In the genomic region with DNA sequence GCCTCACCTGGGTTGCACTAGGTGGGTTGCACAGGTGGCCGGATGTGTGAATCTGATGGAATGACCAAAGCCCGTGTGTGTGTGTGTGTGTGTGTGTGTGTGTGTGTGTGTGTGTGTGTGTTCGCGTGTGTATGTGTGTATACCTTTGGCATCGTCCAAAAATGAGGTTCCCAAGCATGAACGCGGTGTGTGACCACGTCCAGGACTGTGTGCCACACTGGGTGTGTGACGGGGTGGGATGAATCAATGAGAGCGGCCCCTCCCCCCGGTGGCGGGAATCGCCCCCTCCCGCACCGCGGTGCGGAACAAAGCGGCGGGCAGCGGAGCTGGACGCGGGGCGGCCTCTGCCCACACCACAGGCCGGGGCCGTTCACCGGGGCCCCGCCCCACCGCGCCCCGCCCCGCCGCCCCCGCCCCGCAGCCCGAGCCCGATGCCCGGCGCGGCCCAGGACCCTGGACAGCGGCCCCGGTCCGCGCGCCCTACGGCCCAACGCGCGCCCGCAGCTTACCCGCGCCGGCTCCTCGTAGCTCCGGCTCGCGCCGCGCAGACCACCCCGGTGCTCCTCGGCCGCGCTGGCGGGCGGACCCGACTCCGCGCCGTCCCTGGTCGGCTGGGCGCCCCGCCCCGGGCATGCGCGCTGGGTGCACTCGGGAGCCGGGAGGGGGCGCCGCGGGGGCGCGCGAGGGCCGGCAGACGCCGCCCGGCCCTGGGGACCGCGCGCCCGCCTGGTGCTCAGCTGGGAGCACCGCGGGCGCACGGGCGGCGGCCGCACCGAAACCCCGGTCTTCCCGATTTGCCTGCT, we compare ENCODE assay signal across 8 mouse cellular contexts. TPM values are rescaled to one million over a fixed set of nuclear protein-coding genes. Genes with fewer than 3 reads are reported as not detected.
DNase-seq lines count a peak whose midpoint lies in the region; ATAC-seq lines count a peak whose summit lies in the region.

No protein-coding gene starts in this region.

- peaks cover 38% of the 10 kb centered on the region for H3K4me1 ChIP-seq in forebrain, embryonic 12.5 days
- peaks cover 5% of the 10 kb centered on the region for H3K4me1 ChIP-seq in kidney, embryonic 16.5 days (ENCODE audit: insufficient read depth, low read length)
- peaks cover 50% of the 10 kb centered on the region for H3K4me1 ChIP-seq in midbrain, embryonic 10.5 days
- H3K4me1 ChIP-seq in stomach, embryonic 15.5 days = peaks cover 7% of the 10 kb centered on the region

- peak overlapping the region; percentile 70 for H3K9ac ChIP-seq in forebrain, embryonic 12.5 days
- H3K9ac ChIP-seq in kidney, embryonic 16.5 days (replicated peaks; ENCODE audit: low read length) = no peak overlapping the region
- no peak overlapping the region for H3K9ac ChIP-seq in stomach, embryonic 15.5 days

- ATAC-seq in forebrain, embryonic 12.5 days (ENCODE audit: low FRiP score) = peak; percentile 89
- peak; percentile 90 for ATAC-seq in kidney, embryonic 16.5 days (ENCODE audit: low FRiP score, low TSS enrichment)
- ATAC-seq in stomach, embryonic 15.5 days (ENCODE audit: insufficient read depth, low FRiP score, low read depth) = peak; percentile 70

- peak; percentile 74 for DNase-seq in right cerebral cortex, adult 18-20 months
- DNase-seq in right cerebral cortex, postnatal 36 days (ENCODE audit: low spot score in 2 of 2) = no peak
- peak; percentile 78 to 93 for DNase-seq in cerebellum, adult 18-20 months
- DNase-seq in midbrain, embryonic 10.5 days (ENCODE audit: low spot score) = peak; percentile 79
- DNase-seq in spleen, adult 12 weeks (ENCODE audit: low spot score) = no peak

- H3K36me3 ChIP-seq in forebrain, embryonic 12.5 days (replicated peaks) = no peaks in the 10 kb centered on the region
- no peaks in the 10 kb centered on the region for H3K36me3 ChIP-seq in kidney, embryonic 16.5 days (ENCODE audit: insufficient read depth, low read length)
- H3K36me3 ChIP-seq in midbrain, embryonic 10.5 days = 0 out of 2 replicates have a peak, but pooled peaks cover 7% of the 10 kb centered on the region
- no peaks in the 10 kb centered on the region for H3K36me3 ChIP-seq in stomach, embryonic 15.5 days

- no peaks in the 10 kb centered on the region for H3K9me3 ChIP-seq in forebrain, embryonic 12.5 days
- no peaks in the 10 kb centered on the region for H3K9me3 ChIP-seq in kidney, embryonic 16.5 days (ENCODE audit: low read length)
- H3K9me3 ChIP-seq in midbrain, embryonic 10.5 days (replicated peaks) = no peaks in the 10 kb centered on the region
- no peaks in the 10 kb centered on the region for H3K9me3 ChIP-seq in stomach, embryonic 15.5 days

- H3K27me3 ChIP-seq in forebrain, embryonic 12.5 days = peaks cover 53% of the 10 kb centered on the region
- H3K27me3 ChIP-seq in kidney, embryonic 16.5 days (ENCODE audit: insufficient read depth, low read length) = peaks cover 37% of the 10 kb centered on the region
- H3K27me3 ChIP-seq in midbrain, embryonic 10.5 days (ENCODE audit: low read depth, poor library complexity, severe bottlenecking) = peaks cover 63% of the 10 kb centered on the region
- H3K27me3 ChIP-seq in stomach, embryonic 15.5 days (replicated peaks) = peaks cover 33% of the 10 kb centered on the region

- H3K4me2 ChIP-seq in forebrain, embryonic 12.5 days = peak overlapping the region; percentile 70
- H3K4me2 ChIP-seq in kidney, embryonic 16.5 days (replicated peaks; ENCODE audit: low read depth, low read length) = peak overlapping the region; percentile 95
- H3K4me2 ChIP-seq in stomach, embryonic 15.5 days = peak overlapping the region; percentile 94

- WGBS in forebrain, embryonic 12.5 days = 4% methylated on average over 18 of the region's 100 CpGs
- whole genome bisulfite sequencing in kidney, embryonic 16.5 days = 2% methylated on average over 64 of the region's 100 CpGs
- WGBS in midbrain, embryonic 10.5 days = 2% methylated on average over 93 of the region's 100 CpGs
- WGBS in stomach, embryonic 15.5 days = 3% methylated on average over 58 of the region's 100 CpGs

- peak overlapping the region; percentile 91 for H3K27ac ChIP-seq in forebrain, embryonic 12.5 days
- no peak overlapping the region for H3K27ac ChIP-seq in kidney, embryonic 16.5 days (ENCODE audit: low read length)
- peak overlapping the region; percentile 87 for H3K27ac ChIP-seq in midbrain, embryonic 10.5 days (replicated peaks)
- H3K27ac ChIP-seq in stomach, embryonic 15.5 days = no peak overlapping the region

- peak overlapping the region; percentile 69 for H3K4me3 ChIP-seq in forebrain, embryonic 12.5 days (replicated peaks)
- peak overlapping the region; percentile 57 for H3K4me3 ChIP-seq in kidney, embryonic 16.5 days (ENCODE audit: low read length)
- peak overlapping the region; percentile 75 for H3K4me3 ChIP-seq in midbrain, embryonic 10.5 days
- peak overlapping the region; percentile 53 for H3K4me3 ChIP-seq in stomach, embryonic 15.5 days (replicated peaks)

RNA-seq across cellular contexts. Expression of gene Gprin1, which starts 0.4 kb away (rescaled TPM):
- polyA plus RNA-seq in forebrain, embryonic 12.5 days (2016; fragmentation: Nextera tagmentation; extraction: Ambion mirVana) = 4.3 and 11.3 TPM in 2 replicates
- polyA plus RNA-seq in kidney, embryonic 16.5 days (2015; fragmentation: Nextera tagmentation; extraction: Ambion mirVana) = 0.06 and 0.09 TPM in 2 replicates
- 0.88 and 1.1 TPM in 2 replicates for polyA plus RNA-seq in midbrain, embryonic 10.5 days (2016; fragmentation: Nextera tagmentation; extraction: Ambion mirVana)
- polyA plus RNA-seq in stomach, embryonic 15.5 days (2015; fragmentation: Nextera tagmentation; extraction: Ambion mirVana) = 0.77 and 0.80 TPM in 2 replicates

RNA-seq across cellular contexts. Expression of gene Sncb, which starts 17.1 kb away (rescaled TPM):
- polyA plus RNA-seq in forebrain, embryonic 12.5 days (2016; fragmentation: Nextera tagmentation; extraction: Ambion mirVana) = 2.7 and 3.6 TPM in 2 replicates
- not detected in 2 replicates for polyA plus RNA-seq in kidney, embryonic 16.5 days (2015; fragmentation: Nextera tagmentation; extraction: Ambion mirVana)
- 1.5 TPM in 2 replicates for polyA plus RNA-seq in midbrain, embryonic 10.5 days (2016; fragmentation: Nextera tagmentation; extraction: Ambion mirVana)
- 0.21 and 0.37 TPM in 2 replicates for polyA plus RNA-seq in stomach, embryonic 15.5 days (2015; fragmentation: Nextera tagmentation; extraction: Ambion mirVana)

RNA-seq across cellular contexts. Expression of gene Eif4e1b, which starts 34.5 kb away (rescaled TPM):
- not detected in 2 replicates for polyA plus RNA-seq in forebrain, embryonic 12.5 days (2016; fragmentation: Nextera tagmentation; extraction: Ambion mirVana)
- polyA plus RNA-seq in kidney, embryonic 16.5 days (2015; fragmentation: Nextera tagmentation; extraction: Ambion mirVana) = not detected in 2 replicates
- not detected in 2 replicates for polyA plus RNA-seq in midbrain, embryonic 10.5 days (2016; fragmentation: Nextera tagmentation; extraction: Ambion mirVana)
- polyA plus RNA-seq in stomach, embryonic 15.5 days (2015; fragmentation: Nextera tagmentation; extraction: Ambion mirVana) = not detected in 2 replicates

RNA-seq across cellular contexts. Expression of gene Tspan17, which starts 39.9 kb away (rescaled TPM):
- polyA plus RNA-seq in forebrain, embryonic 12.5 days (2016; fragmentation: Nextera tagmentation; extraction: Ambion mirVana) = 12.8 and 14.2 TPM in 2 replicates
- polyA plus RNA-seq in kidney, embryonic 16.5 days (2015; fragmentation: Nextera tagmentation; extraction: Ambion mirVana) = 12.6 and 14.3 TPM in 2 replicates
- polyA plus RNA-seq in midbrain, embryonic 10.5 days (2016; fragmentation: Nextera tagmentation; extraction: Ambion mirVana) = 12.9 and 20.6 TPM in 2 replicates
- 14.7 and 15.6 TPM in 2 replicates for polyA plus RNA-seq in stomach, embryonic 15.5 days (2015; fragmentation: Nextera tagmentation; extraction: Ambion mirVana)

RNA-seq across cellular contexts. Expression of gene Cdhr2, which starts 48.0 kb away (rescaled TPM):
- polyA plus RNA-seq in forebrain, embryonic 12.5 days (2016; fragmentation: Nextera tagmentation; extraction: Ambion mirVana) = 0.05 TPM in 1 of 2 replicates, not detected in the other
- 8.6 TPM in 2 replicates for polyA plus RNA-seq in kidney, embryonic 16.5 days (2015; fragmentation: Nextera tagmentation; extraction: Ambion mirVana)
- not detected in 2 replicates for polyA plus RNA-seq in midbrain, embryonic 10.5 days (2016; fragmentation: Nextera tagmentation; extraction: Ambion mirVana)
- 7.9 and 8.7 TPM in 2 replicates for polyA plus RNA-seq in stomach, embryonic 15.5 days (2015; fragmentation: Nextera tagmentation; extraction: Ambion mirVana)

Comparison
In these comparisons a context has a peak if more than half of its experiments do, and no peak if none do; other contexts are left out.
1. DNase-seq: peak in right cerebral cortex, adult 18-20 months (single experiment), cerebellum, adult 18-20 months (2 of 2) and midbrain, embryonic 10.5 days (single experiment); none in right cerebral cortex, postnatal 36 days (0 of 2) and spleen, adult 12 weeks (single experiment).
2. H3K27ac ChIP-seq: peak in forebrain, embryonic 12.5 days (single experiment) and midbrain, embryonic 10.5 days (single experiment); none in kidney, embryonic 16.5 days (single experiment) and stomach, embryonic 15.5 days (single experiment).
3. Peak in every context shown above with its lines, with median percentiles within 50 percentile points of each other: ATAC-seq, H3K4me2 ChIP-seq and H3K4me3 ChIP-seq.